Mouse (Mus musculus): ENCODE measurements around the gene Pin1. TPM values are rescaled to one million over a fixed set of nuclear protein-coding genes. Genes with fewer than 3 reads are reported as not detected.
"Not testable (repeated sequence)": the region's sequence is repeated elsewhere in the genome, so short reads cannot be mapped to it uniquely, and the experiment has no call there.

Gene Pin1
- polyA plus RNA-seq, 1 experiment from 2014 or later = 80.2 TPM

DNA sequence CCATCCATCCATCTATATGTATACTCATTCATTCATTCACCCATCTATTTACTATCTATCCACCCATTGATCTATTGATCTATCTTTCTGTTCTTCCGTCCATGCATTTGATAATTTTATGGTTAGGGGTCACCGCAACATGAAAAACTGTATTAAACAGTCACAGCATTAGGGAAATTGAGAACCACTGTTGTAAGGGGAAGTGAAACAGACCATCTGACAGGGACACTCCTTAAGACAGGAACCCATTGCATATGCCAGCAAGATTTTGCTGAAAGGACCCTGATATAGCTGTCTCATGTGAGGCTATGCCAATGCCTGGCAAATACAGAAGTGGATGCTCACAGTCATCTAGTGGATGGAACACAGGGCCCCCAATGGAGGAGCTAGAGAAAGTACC is 38.6 kb downstream of the Pin1 start:
- Histone ChIP-seq H3K27me3 (ENCODE audit: insufficient read depth, poor library complexity, severe bottlenecking) (peaks cover 32% of the 10 kb centered on the region), H3K4me1 (peaks cover 20% of the 10 kb centered on the region)
- H3K9me3 ChIP-seq; H3K36me3 ChIP-seq; H3K27ac ChIP-seq; DNase-seq (ENCODE audit: low spot score); H3K4me3 ChIP-seq: not testable (repeated sequence)
- 83% methylated on average over 2 of the region's 2 CpGs for WGBS

DNA sequence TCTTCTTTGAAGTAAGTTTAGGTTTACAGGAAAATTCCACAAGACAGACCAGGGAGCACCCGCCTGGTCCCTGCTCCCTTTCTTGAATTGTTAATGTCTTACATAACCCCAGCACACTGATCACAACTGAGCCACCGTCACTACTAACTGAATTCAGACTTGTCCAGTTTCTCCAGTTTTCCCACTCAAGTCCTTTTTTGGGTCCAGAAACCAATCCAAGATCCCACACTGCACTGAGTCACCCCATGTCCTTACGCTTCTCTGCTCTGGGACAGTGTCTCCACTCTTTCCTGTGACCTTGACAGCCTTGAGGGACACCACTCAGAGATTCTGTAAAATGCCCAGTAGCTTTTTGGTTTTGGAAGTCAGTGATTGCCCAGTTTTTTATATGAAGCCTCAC is 41.0 kb downstream of the Pin1 start:
- peaks cover 30% of the 10 kb centered on the region for H3K4me1 ChIP-seq
- H3K36me3 ChIP-seq = no peaks in the 10 kb centered on the region
- no peak overlapping the region for H3K27ac ChIP-seq
- WGBS = 82% methylated on average over 3 of the region's 3 CpGs
- H3K9me3 ChIP-seq = no peaks in the 10 kb centered on the region
- no peak overlapping the region for H3K4me3 ChIP-seq
- peaks cover 52% of the 10 kb centered on the region for H3K27me3 ChIP-seq (ENCODE audit: insufficient read depth, poor library complexity, severe bottlenecking)
- no peak for DNase-seq (ENCODE audit: low spot score)

DNA sequence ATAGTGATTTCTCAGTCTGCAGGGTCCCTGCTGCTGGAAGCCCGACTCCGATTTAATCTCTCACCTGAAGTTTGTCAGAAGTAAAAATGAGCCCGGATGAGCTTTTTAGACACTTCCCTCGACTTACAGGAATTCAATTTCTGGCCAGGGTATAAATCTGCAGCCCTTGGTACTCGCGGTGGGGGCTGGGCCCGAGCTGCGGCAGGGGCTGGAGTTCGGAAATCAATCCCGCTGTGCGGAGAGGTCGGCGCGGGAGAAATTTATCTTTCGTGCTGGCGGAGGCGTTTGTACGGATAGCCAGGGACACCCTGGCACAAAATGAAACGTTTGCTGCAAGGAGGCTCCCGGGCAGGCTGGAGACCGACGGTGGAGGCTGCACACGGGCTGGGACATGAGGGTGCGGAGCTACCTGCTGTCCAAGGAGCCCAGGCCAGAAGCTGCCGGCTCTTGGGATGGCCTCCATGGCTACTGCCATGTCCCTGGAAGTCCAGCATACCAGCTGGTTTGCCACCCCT is 42.9 kb downstream of the Pin1 start:
- no peak for DNase-seq (ENCODE audit: low spot score)
- H3K27ac ChIP-seq = no peak overlapping the region
- no peaks in the 10 kb centered on the region for H3K9me3 ChIP-seq
- peak overlapping the region; percentile 53 for H3K4me3 ChIP-seq
- 5% methylated on average over 25 of the region's 25 CpGs for WGBS
- H3K36me3 ChIP-seq = no peaks in the 10 kb centered on the region
- H3K4me1 ChIP-seq = peaks cover 19% of the 10 kb centered on the region
- peaks cover 52% of the 10 kb centered on the region for H3K27me3 ChIP-seq (ENCODE audit: insufficient read depth, poor library complexity, severe bottlenecking)

DNA sequence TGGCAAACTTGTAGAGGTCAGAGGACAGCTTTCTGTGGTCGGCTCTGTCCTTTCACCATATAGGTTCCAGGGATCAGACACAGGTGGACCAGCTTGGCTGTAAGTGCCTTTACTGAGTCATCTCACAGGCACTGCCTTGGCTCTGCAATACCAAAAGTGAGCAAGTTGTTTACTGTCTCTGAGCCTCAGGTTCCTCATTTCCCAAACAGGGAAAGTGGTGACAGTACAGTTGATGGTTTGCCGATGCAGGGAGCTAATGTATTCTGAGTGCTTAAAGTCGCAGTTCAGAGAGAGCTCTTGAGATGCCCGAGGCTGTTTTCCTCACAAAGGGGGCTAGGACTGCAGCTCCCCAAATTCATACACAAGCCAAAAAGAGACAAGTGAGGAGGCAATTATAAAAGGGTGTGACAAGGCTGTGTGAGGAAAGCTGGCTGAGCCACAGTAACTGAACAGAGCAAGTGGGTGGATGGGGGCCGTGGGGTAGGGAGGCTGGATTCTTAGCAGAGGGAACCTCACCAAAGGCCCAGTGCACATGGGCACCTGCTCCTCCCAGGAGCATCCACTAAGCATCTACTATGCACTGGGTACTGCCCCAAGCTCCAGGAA is 44.3 kb downstream of the Pin1 start:
- Histone ChIP-seq H3K4me1 (peaks cover 12% of the 10 kb centered on the region), H3K4me3 (no peak overlapping the region), H3K9me3 (no peaks in the 10 kb centered on the region), H3K27me3 (ENCODE audit: insufficient read depth, poor library complexity, severe bottlenecking) (peaks cover 50% of the 10 kb centered on the region), H3K27ac (no peak overlapping the region), H3K36me3 (no peaks in the 10 kb centered on the region)
- WGBS = 67% methylated on average over 5 of the region's 5 CpGs
- DNase-seq (ENCODE audit: low spot score) = no peak

DNA sequence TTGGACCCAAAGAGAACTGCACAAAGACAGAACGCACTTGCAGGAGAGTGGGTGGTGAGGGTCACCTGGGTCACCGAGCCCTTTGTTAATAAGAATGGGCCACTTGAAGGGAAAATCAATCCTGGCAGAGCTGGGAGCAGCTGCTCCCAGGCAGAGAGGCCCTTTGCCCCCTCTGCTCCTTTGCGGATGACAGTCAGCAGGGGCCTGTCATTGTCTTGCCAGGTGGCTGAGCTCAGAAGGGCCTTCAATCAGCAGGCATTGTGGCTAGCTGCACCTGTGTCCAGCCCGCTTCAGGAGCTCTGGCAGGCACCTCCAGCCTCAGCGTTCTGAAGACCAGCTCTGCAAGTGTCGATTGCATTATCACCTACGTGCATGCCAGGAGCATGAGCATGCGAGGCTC is 45.6 kb downstream of the Pin1 start:
- Histone ChIP-seq H3K4me3 (0 out of 2 replicates have a peak overlapping the region, but pooled peaks have one; percentile 8), H3K36me3 (no peaks in the 10 kb centered on the region), H3K27me3 (ENCODE audit: insufficient read depth, poor library complexity, severe bottlenecking) (peaks cover 47% of the 10 kb centered on the region), H3K4me1 (peaks cover 12% of the 10 kb centered on the region), H3K9me3 (no peaks in the 10 kb centered on the region), H3K27ac (no peak overlapping the region)
- 34% methylated on average over 8 of the region's 8 CpGs for WGBS
- DNase-seq (ENCODE audit: low spot score) = no peak

DNA sequence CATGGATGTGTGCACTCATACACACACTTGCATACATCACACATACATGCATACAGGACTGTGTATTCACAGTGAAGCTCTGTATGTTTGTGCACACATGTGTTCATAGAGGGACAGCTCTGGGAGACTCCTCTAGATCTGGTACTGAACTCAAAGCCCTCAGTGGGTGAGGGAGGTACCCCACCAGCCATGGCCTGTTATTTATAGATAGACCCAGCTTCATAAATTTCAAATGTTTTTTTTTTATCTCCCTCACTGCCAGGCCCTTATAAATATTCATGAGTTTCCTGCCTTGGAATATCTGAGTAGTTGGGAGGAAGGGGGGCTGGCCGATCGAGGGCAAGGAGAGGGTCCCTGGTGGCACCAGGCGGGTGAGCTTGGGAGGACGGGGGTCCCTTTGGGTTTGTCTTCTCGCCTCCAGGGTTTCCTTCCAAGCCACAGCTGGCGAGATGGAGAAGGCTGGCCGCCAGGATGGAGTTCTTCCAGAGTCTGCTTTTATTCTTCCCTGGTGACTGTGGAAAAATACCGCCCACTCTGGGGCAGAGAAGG is 52.0 kb downstream of the Pin1 start:
- Histone ChIP-seq H3K36me3 (no peaks in the 10 kb centered on the region), H3K9me3 (no peaks in the 10 kb centered on the region), H3K4me1 (no peaks in the 10 kb centered on the region), H3K27me3 (ENCODE audit: insufficient read depth, poor library complexity, severe bottlenecking) (no peaks in the 10 kb centered on the region), H3K27ac (no peak overlapping the region), H3K4me3 (no peak overlapping the region)
- WGBS = 63% methylated on average over 8 of the region's 8 CpGs
- no peak for DNase-seq (ENCODE audit: low spot score)

DNA sequence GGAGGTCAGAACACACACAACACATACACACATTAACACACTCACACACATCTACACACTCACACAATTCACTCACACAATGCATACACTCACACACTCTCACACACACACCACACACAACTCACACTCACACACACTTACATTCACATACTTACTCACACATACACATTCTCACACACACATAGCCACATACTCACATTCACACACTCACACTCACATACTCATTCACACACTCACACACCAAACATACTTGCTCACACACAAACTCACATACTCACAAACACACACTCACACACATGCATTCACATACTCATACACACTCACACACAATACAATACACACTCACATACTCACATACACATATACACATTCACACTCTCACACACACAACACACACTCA is 53.5 kb downstream of the Pin1 start:
- H3K36me3 ChIP-seq = no peaks in the 10 kb centered on the region
- no peak overlapping the region for H3K4me3 ChIP-seq
- H3K27me3 ChIP-seq (ENCODE audit: insufficient read depth, poor library complexity, severe bottlenecking) = no peaks in the 10 kb centered on the region
- H3K4me1 ChIP-seq = no peaks in the 10 kb centered on the region
- H3K27ac ChIP-seq = no peak overlapping the region
- H3K9me3 ChIP-seq = no peaks in the 10 kb centered on the region
- no peak for DNase-seq (ENCODE audit: low spot score)

DNA sequence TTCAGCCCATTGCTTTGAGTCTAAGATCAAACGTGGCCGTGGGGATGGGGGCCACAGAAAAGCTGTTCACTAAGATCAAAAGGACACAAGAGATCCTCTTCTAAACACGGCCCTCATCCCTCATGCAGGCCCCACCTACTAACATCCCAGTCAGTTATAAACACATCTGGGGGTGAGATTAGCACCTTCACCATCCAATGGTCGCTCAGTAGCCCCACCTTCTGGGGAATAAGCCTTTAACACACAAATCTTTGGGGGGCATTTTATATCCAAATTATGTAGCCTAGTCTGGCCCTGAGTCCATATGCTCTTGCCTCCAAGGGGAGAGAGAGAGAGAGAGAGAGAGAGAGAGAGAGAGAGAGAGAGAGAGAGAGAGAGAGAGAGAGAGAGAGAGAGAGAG is 54.1 kb downstream of the Pin1 start:
- DNase-seq (ENCODE audit: low spot score) = no peak
- Histone ChIP-seq H3K9me3 (no peaks in the 10 kb centered on the region), H3K27me3 (ENCODE audit: insufficient read depth, poor library complexity, severe bottlenecking) (no peaks in the 10 kb centered on the region), H3K27ac (no peak overlapping the region), H3K4me3 (no peak overlapping the region), H3K4me1 (no peaks in the 10 kb centered on the region), H3K36me3 (no peaks in the 10 kb centered on the region)
- WGBS = 43% methylated on average over 4 of the region's 4 CpGs

DNA sequence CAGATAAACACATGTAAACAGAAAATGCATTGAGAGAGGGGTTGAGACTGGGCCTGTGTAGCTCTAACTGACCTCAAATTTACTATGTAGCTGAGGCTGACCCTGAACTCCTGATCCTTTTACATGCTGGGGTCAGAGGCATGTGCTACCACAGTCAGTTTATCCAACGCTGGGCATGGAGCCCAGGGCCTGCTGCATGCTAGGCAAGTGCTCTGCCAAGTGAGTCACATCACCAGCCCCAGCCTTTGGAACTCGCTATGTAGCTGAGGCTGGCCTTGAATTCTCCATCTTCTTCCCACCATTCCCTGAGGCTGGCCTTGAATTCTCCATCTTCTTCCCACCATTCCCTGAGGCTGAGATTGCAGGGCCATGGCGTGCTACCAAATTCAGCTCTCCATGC is 58.6 kb downstream of the Pin1 start:
- H3K27ac ChIP-seq = no peak overlapping the region
- DNase-seq (ENCODE audit: low spot score) = no peak
- no peaks in the 10 kb centered on the region for H3K9me3 ChIP-seq
- no peaks in the 10 kb centered on the region for H3K36me3 ChIP-seq
- peaks cover 9% of the 10 kb centered on the region; the same call in 1 of the 2 replicates for H3K27me3 ChIP-seq (ENCODE audit: insufficient read depth, poor library complexity, severe bottlenecking)
- no peak overlapping the region for H3K4me3 ChIP-seq
- H3K4me1 ChIP-seq = 0 out of 2 replicates have a peak, but pooled peaks cover 5% of the 10 kb centered on the region
- 77% methylated on average over 3 of the region's 3 CpGs for WGBS

DNA sequence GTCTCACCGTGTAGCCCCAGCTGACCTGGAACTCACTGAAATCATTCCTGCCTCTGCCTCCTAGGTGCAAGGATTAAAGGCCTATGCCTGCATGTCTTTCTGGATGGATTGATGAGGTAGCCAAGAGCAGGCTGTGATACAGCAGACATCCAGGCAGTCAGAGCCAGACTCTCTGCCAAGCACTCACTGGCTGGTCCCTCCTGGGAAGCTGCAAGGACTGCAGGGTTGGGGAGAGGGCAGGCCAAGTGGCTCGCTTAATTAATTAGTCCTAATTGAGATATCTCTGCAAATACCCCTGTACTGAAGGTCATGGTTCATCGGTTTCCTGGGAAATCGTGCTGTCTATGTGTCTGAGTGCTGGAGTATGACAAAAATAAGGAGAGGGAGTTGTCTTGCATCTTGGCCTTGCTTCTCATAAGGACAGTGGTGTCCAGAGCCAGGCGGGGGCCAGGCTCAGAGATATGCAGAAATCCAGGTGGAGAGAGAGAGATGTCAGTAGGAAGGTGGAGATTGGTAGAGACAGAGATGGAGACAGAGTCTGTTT is 61.1 kb downstream of the Pin1 start:
- Histone ChIP-seq H3K27ac (no peak overlapping the region), H3K4me1 (0 out of 2 replicates have a peak, but pooled peaks cover 5% of the 10 kb centered on the region), H3K36me3 (no peaks in the 10 kb centered on the region), H3K4me3 (no peak overlapping the region), H3K9me3 (no peaks in the 10 kb centered on the region), H3K27me3 (ENCODE audit: insufficient read depth, poor library complexity, severe bottlenecking) (peaks cover 9% of the 10 kb centered on the region; the same call in 1 of the 2 replicates)
- DNase-seq (ENCODE audit: low spot score) = no peak
- WGBS = 68% methylated on average over 5 of the region's 5 CpGs

DNA sequence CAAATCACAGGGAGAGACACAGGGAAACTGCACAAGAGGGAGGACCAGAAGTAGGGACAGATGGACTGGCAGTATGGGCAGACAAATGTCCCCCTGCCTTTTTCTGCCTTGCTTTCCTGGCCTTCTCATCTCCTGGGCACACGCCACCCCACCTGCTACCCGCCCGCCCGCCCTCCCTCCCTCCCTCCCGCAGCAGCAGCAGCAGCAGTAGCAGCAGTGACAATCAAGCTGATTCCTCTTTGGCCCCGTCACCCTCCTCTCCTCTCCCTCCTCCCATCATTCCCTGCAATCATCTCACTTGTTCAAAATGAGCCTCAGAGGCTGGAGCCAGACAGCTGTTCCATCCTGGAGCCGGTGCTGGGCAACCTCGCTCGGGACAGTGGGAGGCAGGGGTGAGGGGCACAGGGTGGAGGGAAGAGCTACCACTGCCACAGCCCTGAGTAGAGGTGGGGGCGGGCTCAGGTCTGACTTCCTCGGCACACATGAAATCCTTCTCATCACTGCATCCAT is 61.6 kb downstream of the Pin1 start:
- Histone ChIP-seq H3K27me3 (ENCODE audit: insufficient read depth, poor library complexity, severe bottlenecking) (peaks cover 9% of the 10 kb centered on the region; the same call in 1 of the 2 replicates), H3K4me3 (no peak overlapping the region), H3K27ac (no peak overlapping the region), H3K4me1 (0 out of 2 replicates have a peak, but pooled peaks cover 5% of the 10 kb centered on the region), H3K9me3 (no peaks in the 10 kb centered on the region), H3K36me3 (no peaks in the 10 kb centered on the region)
- no peak for DNase-seq (ENCODE audit: low spot score)
- WGBS = 43% methylated on average over 11 of the region's 11 CpGs

DNA sequence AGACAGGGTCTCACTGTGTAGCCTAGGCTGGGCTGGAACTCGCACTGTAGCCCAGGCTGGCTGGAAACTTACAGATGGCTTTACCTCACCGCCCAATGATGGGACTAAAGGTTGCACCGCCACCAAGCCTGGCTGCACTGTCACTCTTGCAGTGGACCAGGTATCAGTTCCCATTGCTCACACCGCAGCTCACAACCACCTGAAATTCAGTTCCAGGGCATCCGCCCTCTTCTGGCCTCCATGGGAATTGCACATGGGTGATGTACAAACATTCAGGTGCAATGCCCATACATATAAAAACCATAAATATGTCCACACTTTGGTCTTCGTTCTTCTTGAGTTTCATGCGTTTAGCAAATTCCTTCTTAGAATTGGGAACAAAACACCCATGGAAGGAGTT is 63.4 kb downstream of the Pin1 start:
- Histone ChIP-seq H3K27ac (no peak overlapping the region), H3K4me1 (0 out of 2 replicates have a peak, but pooled peaks cover 5% of the 10 kb centered on the region), H3K27me3 (ENCODE audit: insufficient read depth, poor library complexity, severe bottlenecking) (peaks cover 9% of the 10 kb centered on the region; the same call in 1 of the 2 replicates), H3K9me3 (no peaks in the 10 kb centered on the region), H3K4me3 (no peak overlapping the region), H3K36me3 (no peaks in the 10 kb centered on the region)
- WGBS = 58% methylated on average over 7 of the region's 7 CpGs
- no peak for DNase-seq (ENCODE audit: low spot score)

All from heart, embryonic 10.5 days (tissue).